Mouse (Mus musculus) stomach, embryonic 15.5 days (tissue): ENCODE data around the gene Ctnnd2. TPM values are rescaled to one million over a fixed set of nuclear protein-coding genes. Genes with fewer than 3 reads are reported as not detected.

Experiments used
- ATAC-seq: fragments of 200-750 bp; cut with Nextera tagmentation; 2 replicates; pipeline ENCODE4 v1.8.0; 2017; ENCODE audit warnings: low read depth, moderate number of reproducible peaks, moderate TSS enrichment; ENCODE audit not compliant: insufficient read depth, low FRiP score
- H3K27ac ChIP-seq: fragments of 300-500 bp; sonication (generic); 2 replicates; pipeline ENCODE4 v1.5.1; 2015; ENCODE audit warnings: mild to moderate bottlenecking, inconsistent platforms
- H3K27me3 ChIP-seq: fragments of 300-500 bp; sonication (generic); replicated peaks from 2 replicates; pipeline ENCODE4 v1.6.1; 2015; ENCODE audit warnings: inconsistent platforms
- H3K36me3 ChIP-seq: fragments of 300-500 bp; sonication (generic); 2 replicates; pipeline ENCODE4 v1.6.1; 2015; ENCODE audit warnings: inconsistent platforms
- H3K4me1 ChIP-seq: fragments of 300-500 bp; sonication (generic); 2 replicates; pipeline ENCODE4 v1.6.1; 2015; ENCODE audit warnings: inconsistent platforms
- H3K4me2 ChIP-seq: fragments of 300-500 bp; sonication (generic); 2 replicates; pipeline ENCODE4 v1.6.1; 2015; ENCODE audit warnings: mild to moderate bottlenecking, inconsistent platforms
- H3K4me3 ChIP-seq: fragments of 300-500 bp; sonication (generic); replicated peaks from 2 replicates; pipeline ENCODE4 v1.5.1; 2015; ENCODE audit warnings: inconsistent platforms
- H3K9ac ChIP-seq: fragments of 300-500 bp; sonication (generic); 2 replicates; pipeline ENCODE4 v1.6.1; 2015; ENCODE audit warnings: inconsistent platforms
- H3K9me3 ChIP-seq: fragments of 300-500 bp; sonication (generic); 2 replicates; pipeline ENCODE4 v1.6.1; 2016; ENCODE audit warnings: inconsistent platforms
- WGBS: fragments of 180-500 bp; shearing (Covaris S2); methylation state at CpG from one replicate; pipeline ENCODE4 v1.1.7; 2015; 5-methylcytosine and 5-hydroxymethylcytosine counted together
- polyA plus RNA-seq: library from polyadenylated mRNA; unstranded; fragments of >200 nt; fragmentation: Nextera tagmentation; extraction: Ambion mirVana; gene quantifications from 2 replicates; pipeline ENCODE4 v1.2.1, GENCODE M21; 2015

Ctnnd2 gene
- polyA plus RNA-seq, 1 experiment from 2014 or later = 4.5 TPM

GRCm38 (mm10) chr15:30570254-30570800 lies 397.9 kb downstream of the Ctnnd2 start:
- H3K9me3 ChIP-seq = no peaks in the 10 kb centered on the region
- H3K4me2 ChIP-seq = no peak overlapping the region
- no peak overlapping the region for H3K9ac ChIP-seq
- no peaks in the 10 kb centered on the region for H3K27me3 ChIP-seq
- no peak overlapping the region for H3K27ac ChIP-seq
- H3K4me1 ChIP-seq = no peaks in the 10 kb centered on the region
- ATAC-seq = no peak
- no peaks in the 10 kb centered on the region for H3K36me3 ChIP-seq
- H3K4me3 ChIP-seq = no peak overlapping the region
- WGBS = 73% methylated on average over 8 of the region's 8 CpGs

DNA sequence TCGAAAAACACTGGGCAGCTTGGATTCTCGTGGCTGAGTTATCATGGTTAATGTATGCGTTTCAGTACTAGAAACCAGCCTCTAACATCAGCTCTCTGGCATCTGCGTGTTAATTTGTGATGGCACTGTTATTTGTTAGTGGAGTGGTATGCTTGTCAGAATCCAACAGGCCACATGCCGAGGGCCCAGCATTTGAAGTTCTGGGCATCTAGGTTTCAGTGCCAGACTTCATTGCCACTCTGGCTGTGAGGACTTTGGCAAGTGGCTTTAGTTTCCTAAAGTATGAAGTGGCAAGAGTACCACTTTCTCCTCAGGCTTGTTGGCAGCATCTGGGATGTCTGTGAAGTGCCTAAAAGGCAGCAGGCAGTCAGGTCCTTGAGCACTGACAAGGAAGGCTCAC lies 415.1 kb downstream of the Ctnnd2 start:
- H3K36me3 ChIP-seq = no peaks in the 10 kb centered on the region
- H3K4me2 ChIP-seq = no peak overlapping the region
- H3K4me3 ChIP-seq = no peak overlapping the region
- no peak overlapping the region for H3K9ac ChIP-seq
- H3K4me1 ChIP-seq = no peaks in the 10 kb centered on the region
- no peaks in the 10 kb centered on the region for H3K9me3 ChIP-seq
- 84% methylated on average over 5 of the region's 5 CpGs for WGBS
- no peak for ATAC-seq
- no peak overlapping the region for H3K27ac ChIP-seq
- no peaks in the 10 kb centered on the region for H3K27me3 ChIP-seq

- no peaks in the 10 kb centered on the region for H3K4me1 ChIP-seq
- H3K27me3 ChIP-seq = no peaks in the 10 kb centered on the region
- no peak for ATAC-seq
- no peak overlapping the region for H3K4me2 ChIP-seq
- H3K9me3 ChIP-seq = no peaks in the 10 kb centered on the region
- no peak overlapping the region for H3K4me3 ChIP-seq
- H3K36me3 ChIP-seq = no peaks in the 10 kb centered on the region
- H3K9ac ChIP-seq = no peak overlapping the region
- H3K27ac ChIP-seq = no peak overlapping the region
- WGBS = 91% methylated on average over 6 of the region's 6 CpGs
Observed at GRCm38 (mm10) chr15:30590865-30591264, 418.5 kb downstream of the Ctnnd2 start.

DNA sequence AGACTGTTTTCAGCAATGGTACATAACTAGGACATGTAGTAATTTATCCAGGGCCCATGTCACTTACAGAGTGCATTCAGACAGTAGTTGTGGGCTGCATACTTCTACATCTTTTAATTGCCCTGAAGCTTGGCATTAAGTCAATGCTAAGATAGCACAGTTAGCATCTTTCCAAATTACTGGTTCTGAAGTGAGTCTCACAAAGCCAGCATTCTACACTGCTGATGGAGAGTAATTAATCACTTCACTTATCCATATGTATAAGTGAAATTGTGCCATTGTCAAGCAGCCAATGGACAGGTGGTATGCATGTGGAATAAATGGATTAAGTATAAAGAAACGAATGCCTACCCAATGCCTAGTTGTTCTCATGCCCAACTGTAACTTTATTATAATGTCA lies 423.1 kb downstream of the Ctnnd2 start:
- Histone ChIP-seq H3K4me3 (no peak overlapping the region), H3K4me2 (no peak overlapping the region), H3K9ac (no peak overlapping the region), H3K4me1 (no peaks in the 10 kb centered on the region), H3K36me3 (no peaks in the 10 kb centered on the region), H3K9me3 (no peaks in the 10 kb centered on the region), H3K27ac (no peak overlapping the region), H3K27me3 (no peaks in the 10 kb centered on the region)
- ATAC-seq = no peak
- 80% methylated on average over 1 of the region's 1 CpGs for WGBS

DNA sequence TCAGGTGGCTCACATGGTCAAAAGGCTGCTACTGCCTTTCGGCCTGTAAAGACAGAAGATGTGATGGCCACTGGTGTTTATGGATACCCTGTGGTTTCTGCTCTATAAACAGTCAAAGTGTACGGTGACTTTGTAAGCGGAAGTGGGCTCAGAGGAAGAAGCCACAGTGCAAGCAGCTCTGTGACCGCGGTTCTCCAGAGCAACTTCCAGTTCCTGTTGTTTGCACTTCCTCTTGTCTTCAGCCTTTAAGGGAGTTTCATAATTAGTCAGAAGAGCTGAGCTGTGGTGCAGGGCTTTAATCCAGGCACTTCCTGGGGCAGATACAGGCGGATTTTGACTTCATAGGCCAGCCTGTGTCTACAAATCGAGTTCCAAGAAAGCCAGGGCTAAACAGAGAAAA lies 438.2 kb downstream of the Ctnnd2 start:
- Histone ChIP-seq H3K9me3 (no peaks in the 10 kb centered on the region), H3K27ac (no peak overlapping the region), H3K27me3 (no peaks in the 10 kb centered on the region), H3K4me3 (no peak overlapping the region), H3K9ac (no peak overlapping the region), H3K4me1 (no peaks in the 10 kb centered on the region), H3K36me3 (no peaks in the 10 kb centered on the region), H3K4me2 (no peak overlapping the region)
- 67% methylated on average over 7 of the region's 7 CpGs for WGBS
- no peak for ATAC-seq

- 53% methylated on average over 7 of the region's 7 CpGs for WGBS
- Histone ChIP-seq H3K27ac (no peak overlapping the region), H3K27me3 (no peaks in the 10 kb centered on the region), H3K4me1 (no peaks in the 10 kb centered on the region), H3K9me3 (no peaks in the 10 kb centered on the region), H3K4me3 (no peak overlapping the region), H3K9ac (no peak overlapping the region), H3K36me3 (no peaks in the 10 kb centered on the region), H3K4me2 (no peak overlapping the region)
- ATAC-seq = no peak
Observed at GRCm38 (mm10) chr15:30615451-30615850, 443.1 kb downstream of the Ctnnd2 start.

GRCm38 (mm10) chr15:30616861-30617260 lies 444.5 kb downstream of the Ctnnd2 start:
- H3K27me3 ChIP-seq = no peaks in the 10 kb centered on the region
- no peaks in the 10 kb centered on the region for H3K36me3 ChIP-seq
- no peak for ATAC-seq
- 90% methylated on average over 3 of the region's 3 CpGs for WGBS
- no peaks in the 10 kb centered on the region for H3K9me3 ChIP-seq
- H3K4me3 ChIP-seq = no peak overlapping the region
- H3K4me2 ChIP-seq = no peak overlapping the region
- no peak overlapping the region for H3K27ac ChIP-seq
- no peak overlapping the region for H3K9ac ChIP-seq
- H3K4me1 ChIP-seq = no peaks in the 10 kb centered on the region

- Histone ChIP-seq H3K4me1 (no peaks in the 10 kb centered on the region), H3K36me3 (no peaks in the 10 kb centered on the region), H3K4me2 (no peak overlapping the region), H3K4me3 (no peak overlapping the region), H3K27me3 (no peaks in the 10 kb centered on the region), H3K9me3 (no peaks in the 10 kb centered on the region), H3K27ac (no peak overlapping the region), H3K9ac (no peak overlapping the region)
- 74% methylated on average over 2 of the region's 2 CpGs for WGBS
- no peak for ATAC-seq
Observed at GRCm38 (mm10) chr15:30617932-30618331, 445.5 kb downstream of the Ctnnd2 start.

DNA sequence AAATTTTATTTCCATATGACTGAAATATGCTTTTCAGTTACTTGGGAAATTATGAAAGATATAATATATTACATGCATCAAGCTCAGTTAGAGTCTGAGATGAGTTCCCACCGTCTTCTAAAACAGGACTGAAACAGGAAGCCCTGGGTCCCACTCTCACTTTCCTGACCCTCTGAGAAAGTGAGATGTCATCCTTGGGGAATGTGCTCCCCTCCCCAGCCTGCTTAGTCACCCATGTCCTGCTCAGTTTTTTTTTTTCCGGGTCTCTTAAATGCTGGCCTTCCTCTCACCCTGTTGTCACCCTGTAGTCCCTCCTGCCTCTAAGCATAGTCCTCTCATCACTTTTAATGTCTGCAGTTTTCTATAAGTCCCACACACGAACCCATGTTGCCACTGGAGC lies 456.1 kb downstream of the Ctnnd2 start:
- ATAC-seq = no peak

DNA sequence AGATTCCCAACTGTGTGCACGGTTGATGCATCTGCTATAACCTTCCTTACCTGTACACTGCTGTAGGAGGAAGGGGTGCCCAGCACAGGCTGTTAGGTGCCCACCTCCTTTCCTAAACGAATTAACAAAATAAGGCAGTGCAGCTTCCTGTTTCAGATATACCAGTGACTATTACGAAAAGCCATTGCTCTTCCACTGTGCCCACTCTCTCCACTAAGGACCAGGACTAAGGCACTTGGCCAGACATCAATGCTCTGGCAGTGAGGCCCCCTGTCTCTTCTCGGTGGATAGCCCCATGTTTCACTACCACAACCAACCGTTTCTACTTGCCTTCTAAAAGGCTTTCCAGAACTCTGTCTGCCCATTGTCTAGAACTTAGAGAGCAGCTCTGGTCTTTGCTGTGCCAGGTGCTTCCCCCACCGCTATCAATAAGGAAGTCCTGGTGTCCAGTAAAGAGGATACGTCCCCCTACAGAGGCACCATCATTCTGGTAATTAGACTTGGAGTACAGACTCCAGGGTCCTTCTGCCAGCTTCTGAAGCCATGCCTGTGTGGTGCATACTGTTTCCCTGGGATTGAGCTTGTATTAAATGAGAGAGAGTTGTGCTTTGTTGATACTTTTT lies 459.8 kb downstream of the Ctnnd2 start:
- H3K9ac ChIP-seq = no peak overlapping the region
- ATAC-seq = no peak
- H3K36me3 ChIP-seq = no peaks in the 10 kb centered on the region
- H3K4me1 ChIP-seq = no peaks in the 10 kb centered on the region
- H3K4me2 ChIP-seq = no peak overlapping the region
- no peak overlapping the region for H3K4me3 ChIP-seq
- H3K27ac ChIP-seq = no peak overlapping the region
- no peaks in the 10 kb centered on the region for H3K9me3 ChIP-seq
- H3K27me3 ChIP-seq = no peaks in the 10 kb centered on the region
- WGBS = 77% methylated on average over 7 of the region's 7 CpGs

More for the DNA sequence above, 456.1 kb downstream of the Ctnnd2 start:
- Histone ChIP-seq H3K9me3 (no peaks in the 10 kb centered on the region), H3K27ac (no peak overlapping the region), H3K27me3 (no peaks in the 10 kb centered on the region), H3K9ac (no peak overlapping the region), H3K4me1 (no peaks in the 10 kb centered on the region), H3K36me3 (no peaks in the 10 kb centered on the region), H3K4me3 (no peak overlapping the region), H3K4me2 (no peak overlapping the region)
- 42% methylated on average over 3 of the region's 3 CpGs for WGBS

- ATAC-seq = no peak
- Histone ChIP-seq H3K9ac (no peak overlapping the region), H3K27me3 (no peaks in the 10 kb centered on the region), H3K27ac (no peak overlapping the region), H3K4me2 (no peak overlapping the region), H3K4me1 (no peaks in the 10 kb centered on the region), H3K36me3 (no peaks in the 10 kb centered on the region), H3K4me3 (no peak overlapping the region), H3K9me3 (no peaks in the 10 kb centered on the region)
- 47% methylated on average over 2 of the region's 2 CpGs for WGBS
Observed at GRCm38 (mm10) chr15:30633917-30634316, 461.5 kb downstream of the Ctnnd2 start.

- no peaks in the 10 kb centered on the region for H3K36me3 ChIP-seq
- ATAC-seq = no peak
- WGBS = 50% methylated on average over 5 of the region's 5 CpGs
Observed at GRCm38 (mm10) chr15:30634522-30634921, 462.1 kb downstream of the Ctnnd2 start.

DNA sequence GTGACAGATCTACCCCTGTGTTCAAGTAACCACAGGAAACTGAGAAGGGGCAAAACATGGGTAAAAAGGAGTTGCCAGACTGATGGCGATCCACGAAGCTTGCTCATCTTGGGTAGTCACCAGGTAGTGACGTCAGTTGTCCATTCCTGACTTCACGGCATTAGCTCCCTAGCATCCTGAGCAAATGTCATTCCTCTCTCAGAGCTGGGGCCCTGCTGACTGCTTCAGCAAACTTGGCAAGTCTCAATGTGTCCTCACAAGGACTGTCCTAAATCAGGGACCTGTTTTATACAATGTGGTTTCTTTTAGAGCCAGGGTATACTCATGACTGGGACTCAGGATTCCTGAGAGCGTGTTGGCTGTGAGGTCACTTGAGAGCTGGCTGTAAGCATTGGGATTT lies 468.3 kb downstream of the Ctnnd2 start:
- H3K9me3 ChIP-seq = no peaks in the 10 kb centered on the region
- 88% methylated on average over 5 of the region's 5 CpGs for WGBS
- H3K27ac ChIP-seq = no peak overlapping the region
- no peak overlapping the region for H3K4me3 ChIP-seq
- H3K9ac ChIP-seq = no peak overlapping the region
- no peaks in the 10 kb centered on the region for H3K4me1 ChIP-seq
- peaks cover 3% of the 10 kb centered on the region; the same call in 1 of the 2 replicates for H3K27me3 ChIP-seq
- no peaks in the 10 kb centered on the region for H3K36me3 ChIP-seq
- ATAC-seq = no peak
- no peak overlapping the region for H3K4me2 ChIP-seq

More at GRCm38 (mm10) chr15:30634522-30634921, 462.1 kb downstream of the Ctnnd2 start:
- Histone ChIP-seq H3K27me3 (no peaks in the 10 kb centered on the region), H3K4me2 (no peak overlapping the region), H3K9me3 (no peaks in the 10 kb centered on the region), H3K9ac (no peak overlapping the region), H3K4me3 (no peak overlapping the region), H3K4me1 (no peaks in the 10 kb centered on the region), H3K27ac (no peak overlapping the region)
